Mouse (Mus musculus): Measurements from ENCODE around the gene Ltbp3. TPM values are rescaled to one million over a fixed set of nuclear protein-coding genes. Genes with fewer than 3 reads are reported as not detected.

Gene Ltbp3
- total and polyA plus RNA-seq, 3 experiments = 0.51 TPM; not detected in 2

- TF ChIP-seq BHLHE40 (IDR thresholded peaks at IDR 0.05; ENCODE audit: low read depth, low read length) (no peak), ETS1 (conservative IDR thresholded peaks at IDR 0.05; ENCODE audit: low read depth, low read length) (no peak), CHD2 (IDR thresholded peaks at IDR 0.05; ENCODE audit: low read length) (no peak), ZC3H11A (IDR thresholded peaks at IDR 0.05; ENCODE audit: low read depth, low read length) (no peak), USF1 (IDR thresholded peaks at IDR 0.05; ENCODE audit: low read depth, low read length) (no peak), GABPA (IDR thresholded peaks at IDR 0.05; ENCODE audit: insufficient replicate concordance, low read depth, low read length) (no peak), NELFE (IDR thresholded peaks at IDR 0.05; ENCODE audit: low read depth, low read length) (no peak), PAX5 (IDR thresholded peaks at IDR 0.05; ENCODE audit: low read length) (no peak), E2F4 (IDR thresholded peaks at IDR 0.05; ENCODE audit: insufficient replicate concordance, low read depth, low read length) (no peak), SIN3A (IDR thresholded peaks at IDR 0.05; ENCODE audit: low read length) (no peak), MAX (IDR thresholded peaks at IDR 0.05; ENCODE audit: low read length) (no peak), JUND (conservative IDR thresholded peaks at IDR 0.05; ENCODE audit: low read depth, low read length) (no peak), RCOR1 (conservative IDR thresholded peaks at IDR 0.05; ENCODE audit: low read depth, low read length) (no peak), NRF1 (IDR thresholded peaks at IDR 0.05; ENCODE audit: low read depth, low read length) (no peak), SMC3 (IDR thresholded peaks at IDR 0.05; ENCODE audit: low read depth, low read length) (no peak)
- H3K4me2 ChIP-seq (ENCODE audit: insufficient read depth, low read depth, poor library complexity, severe bottlenecking) = no peak overlapping the region
- H3K27ac ChIP-seq (ENCODE audit: insufficient read depth, low read depth) = no peak overlapping the region
- no peak overlapping the region for H3K9ac ChIP-seq (ENCODE audit: insufficient read depth, low read depth)
- in situ Hi-C loops (cut with MboI; ENCODE audit: low pct_ligation_motif_present, low pct_unique_long_range_greater_than_20kb, low sequenced_read_pairs) (no loop called here), dilution Hi-C loops (cut with MboI; ENCODE audit: extremely low pct_ligation_motif_present, extremely low pct_unique_long_range_greater_than_20kb, low sequenced_read_pairs) (no loop called here)
- peaks cover 16% of the 10 kb centered on the region for H3K27me3 ChIP-seq (replicated peaks)
- no peaks in the 10 kb centered on the region for H3K9me3 ChIP-seq (replicated peaks; ENCODE audit: low read length)
- H3K36me3 ChIP-seq (replicated peaks in 1 of 2; ENCODE audit: control insufficient read depth in 1 of 2, insufficient read depth in 1 of 2, low read length in 1 of 2) = peaks cover 50 to 58% of the 10 kb centered on the region in 2 experiments
- no peaks in the 10 kb centered on the region for H3K79me2 ChIP-seq (replicated peaks; ENCODE audit: control insufficient read depth, extremely low read depth, insufficient read depth, poor library complexity, severe bottlenecking)
- DNase-seq (ENCODE audit: extremely low read depth) = no peak
- H3K4me3 ChIP-seq (replicated peaks in 1 of 3; ENCODE audit: low read depth in 2 of 3, low read length in 2 of 3, poor library complexity in 1 of 3) = no peak overlapping the region
- H3K4me1 ChIP-seq (ENCODE audit: control insufficient read depth in 1 of 2, insufficient read depth in 2 of 2) = peaks cover 0 to 5% of the 10 kb centered on the region in 2 experiments; a peak in 1 of 4 replicates
Observed at GRCm38 (mm10) chr19:5756991-5757636, 16.4 kb downstream of the Ltbp3 start.

- Histone ChIP-seq H3K4me1 (ENCODE audit: control insufficient read depth in 1 of 2, insufficient read depth in 2 of 2) (no peaks in the 10 kb centered on the region), H3K27me3 (replicated peaks) (peaks cover 3% of the 10 kb centered on the region), H3K9me3 (replicated peaks; ENCODE audit: low read length) (no peaks in the 10 kb centered on the region), H3K27ac (ENCODE audit: insufficient read depth, low read depth) (no peak overlapping the region), H3K4me2 (ENCODE audit: insufficient read depth, low read depth, poor library complexity, severe bottlenecking) (no peak overlapping the region), H3K79me2 (replicated peaks; ENCODE audit: control insufficient read depth, extremely low read depth, insufficient read depth, poor library complexity, severe bottlenecking) (no peaks in the 10 kb centered on the region), H3K9ac (ENCODE audit: insufficient read depth, low read depth) (no peak overlapping the region), H3K4me3 (replicated peaks in 1 of 3; ENCODE audit: low read depth in 2 of 3, low read length in 2 of 3, poor library complexity in 1 of 3) (no peak overlapping the region), H3K36me3 (replicated peaks in 1 of 2; ENCODE audit: control insufficient read depth in 1 of 2, insufficient read depth in 1 of 2, low read length in 1 of 2) (peaks cover 62 to 74% of the 10 kb centered on the region in 2 experiments)
- TF ChIP-seq POLR2AphosphoS2 (IDR thresholded peaks at IDR 0.05; ENCODE audit: low read depth, low read length) = no peak
- TF ChIP-seq RAD21 (IDR thresholded peaks at IDR 0.05; ENCODE audit: low read depth, low read length) = no peak
- no peak for TF ChIP-seq GABPA (IDR thresholded peaks at IDR 0.05; ENCODE audit: insufficient replicate concordance, low read depth, low read length)
- no peak for TF ChIP-seq JUN (IDR thresholded peaks at IDR 0.05; ENCODE audit: insufficient read depth, low read depth, low read length)
- TF ChIP-seq RCOR1 (conservative IDR thresholded peaks at IDR 0.05; ENCODE audit: low read depth, low read length) = no peak
- TF ChIP-seq CHD1 (IDR thresholded peaks at IDR 0.05; ENCODE audit: low read depth, low read length) = no peak
- no peak for TF ChIP-seq ETS1 (conservative IDR thresholded peaks at IDR 0.05; ENCODE audit: low read depth, low read length)
- TF ChIP-seq MYC (IDR thresholded peaks at IDR 0.05; ENCODE audit: low read depth, low read length) = no peak
- no peak for TF ChIP-seq SMC3 (IDR thresholded peaks at IDR 0.05; ENCODE audit: low read depth, low read length)
- no peak for TF ChIP-seq MEF2A (IDR thresholded peaks at IDR 0.05; ENCODE audit: borderline replicate concordance, low read depth, low read length)
- no peak for TF ChIP-seq MAZ (IDR thresholded peaks at IDR 0.05; ENCODE audit: low read depth, low read length)
- no peak for TF ChIP-seq MAFK (IDR thresholded peaks at IDR 0.05; ENCODE audit: insufficient replicate concordance, low read length)
- TF ChIP-seq IRF4 (IDR thresholded peaks at IDR 0.05; ENCODE audit: low read depth, low read length) = no peak
- TF ChIP-seq ZC3H11A (IDR thresholded peaks at IDR 0.05; ENCODE audit: low read depth, low read length) = no peak
- no peak for TF ChIP-seq MAX (IDR thresholded peaks at IDR 0.05; ENCODE audit: low read length)
- TF ChIP-seq BHLHE40 (IDR thresholded peaks at IDR 0.05; ENCODE audit: low read depth, low read length) = no peak
- in situ Hi-C loops (cut with MboI; ENCODE audit: low pct_ligation_motif_present, low pct_unique_long_range_greater_than_20kb, low sequenced_read_pairs) = no loop called here
- no peak for DNase-seq (ENCODE audit: extremely low read depth)
- dilution Hi-C loops (cut with MboI; ENCODE audit: extremely low pct_ligation_motif_present, extremely low pct_unique_long_range_greater_than_20kb, low sequenced_read_pairs) = no loop called here
Observed at GRCm38 (mm10) chr19:5758878-5759403, 18.2 kb downstream of the Ltbp3 start.

Data from CH12.LX (cell line).